Mouse (Mus musculus): ENCODE measurements at regions not wholly inside any gene's neighbourhood (a gene's known extent, or its start where the extent isn't known, plus 50 kb on each side); places are given as distances from the start of the nearest gene placed in this dataset.

DNA sequence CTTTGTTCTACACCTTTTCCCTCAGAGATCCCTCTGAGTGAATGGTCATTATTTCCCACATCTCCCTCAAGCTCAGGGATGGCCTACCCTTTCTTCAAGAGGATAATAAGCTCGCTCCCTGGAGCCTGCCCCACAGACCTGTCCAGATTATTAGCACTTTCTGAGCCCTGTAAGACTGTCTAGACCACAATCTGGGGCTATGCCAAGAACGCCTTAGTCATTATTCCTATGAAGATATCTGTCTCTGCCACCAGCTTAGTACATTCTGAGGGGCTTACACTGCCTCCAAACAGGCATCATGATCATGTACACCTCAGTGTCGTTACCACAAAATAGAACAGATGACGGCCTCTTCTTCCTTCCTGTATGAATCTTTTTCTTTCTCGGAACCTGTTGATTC is 124.9 kb downstream of the Cpeb2 start:
- TF ChIP-seq TCF3 (IDR thresholded peaks at IDR 0.05; ENCODE audit: insufficient read length, low read depth), result no peak
- no peak for TF ChIP-seq CEBPB (IDR thresholded peaks at IDR 0.05; ENCODE audit: insufficient read depth, poor library complexity, severe bottlenecking)
- no peak for TF ChIP-seq POLR2A (IDR thresholded peaks at IDR 0.05; ENCODE audit: insufficient read length, low read depth)
- TF ChIP-seq TCF12 (IDR thresholded peaks at IDR 0.05; ENCODE audit: insufficient read depth, poor library complexity, severe bottlenecking), result no peak
- no peak for TF ChIP-seq E2F4 (IDR thresholded peaks at IDR 0.05; ENCODE audit: insufficient read depth)
- TF ChIP-seq MAX (IDR thresholded peaks at IDR 0.05; ENCODE audit: low read depth), result no peak
- TF ChIP-seq POLR2AphosphoS2 (IDR thresholded peaks at IDR 0.05; ENCODE audit: insufficient read length, low read depth), result no peak
- no peak for TF ChIP-seq MYOG (IDR thresholded peaks at IDR 0.05; ENCODE audit: control insufficient read depth in 1 of 3, insufficient read depth in 1 of 3, insufficient read length in 2 of 3, low read depth in 2 of 3)
